Mouse (Mus musculus) left cerebral cortex, adult 11 months (tissue): ENCODE measurements around the gene Slc22a23.

Source experiments
- DNase-seq: peaks from one replicate; pipeline ENCODE4 v3.0.0; 2022; ENCODE audit warnings: low spot score

Slc22a23 gene

GRCm38 (mm10) chr13:34162491-34163303 lies 182.3 kb downstream of the Slc22a23 start, which contains the start of gene Psmg4:
Gene Psmg4, plus strand, starts transcription at chr13:34162964.
- DNase-seq: peak; percentile 90

GRCm38 (mm10) chr13:34159926-34160325 lies 185.1 kb downstream of the Slc22a23 start:
- DNase-seq: no peak

- DNase-seq: no peak
Observed at GRCm38 (mm10) chr13:34157596-34158157, 187.3 kb downstream of the Slc22a23 start.

GRCm38 (mm10) chr13:34156840-34157185 lies 188.2 kb downstream of the Slc22a23 start:
- no peak for DNase-seq

GRCm38 (mm10) chr13:34156133-34156839 lies 188.7 kb downstream of the Slc22a23 start:
- DNase-seq: no peak

GRCm38 (mm10) chr13:34154931-34155272 lies 190.1 kb downstream of the Slc22a23 start:
- DNase-seq: no peak

- DNase-seq: peak; percentile 69
Observed at GRCm38 (mm10) chr13:34154217-34154930, 190.6 kb downstream of the Slc22a23 start.

- DNase-seq: no peak
Observed at GRCm38 (mm10) chr13:34153254-34154011, 191.5 kb downstream of the Slc22a23 start.

- DNase-seq: no peak
Observed at GRCm38 (mm10) chr13:34152695-34153094, 192.3 kb downstream of the Slc22a23 start.

- DNase-seq: no peak
Observed at GRCm38 (mm10) chr13:34151425-34151824, 193.6 kb downstream of the Slc22a23 start.

- DNase-seq: no peak
Observed at GRCm38 (mm10) chr13:34150271-34151027, 194.5 kb downstream of the Slc22a23 start.

GRCm38 (mm10) chr13:34149463-34150176 lies 195.4 kb downstream of the Slc22a23 start:
- no peak for DNase-seq

GRCm38 (mm10) chr13:34148767-34149392 lies 196.1 kb downstream of the Slc22a23 start:
- peak; percentile 71 for DNase-seq

- DNase-seq: no peak
Observed at GRCm38 (mm10) chr13:34148181-34148580, 196.8 kb downstream of the Slc22a23 start.

- no peak for DNase-seq
Observed at GRCm38 (mm10) chr13:34146916-34147315, 198.1 kb downstream of the Slc22a23 start.

- DNase-seq: no peak
Observed at GRCm38 (mm10) chr13:34143389-34143788, 201.6 kb downstream of the Slc22a23 start.

GRCm38 (mm10) chr13:34136605-34137004 lies 208.4 kb downstream of the Slc22a23 start:
- no peak for DNase-seq

- peak; percentile 65 for DNase-seq
Observed at GRCm38 (mm10) chr13:34134276-34134675, 210.7 kb downstream of the Slc22a23 start.

- DNase-seq: no peak
Observed at GRCm38 (mm10) chr13:34133326-34134071, 211.5 kb downstream of the Slc22a23 start.
